Mouse (Mus musculus) bone marrow macrophage, adult 2 months (primary cell): ENCODE results near the gene Zmynd15.

Experiments used
- CTCF ChIP-seq: IDR thresholded peaks from 2 replicates; pipeline ENCODE4 v1.5.1; 2012; ENCODE audit warnings: low read depth, mild to moderate bottlenecking, low read length, moderate library complexity
- POLR2A ChIP-seq: IDR thresholded peaks from 2 replicates; pipeline ENCODE4 v1.6.1; 2012; ENCODE audit warnings: mild to moderate bottlenecking, low read depth, low read length, borderline replicate concordance

DNA sequence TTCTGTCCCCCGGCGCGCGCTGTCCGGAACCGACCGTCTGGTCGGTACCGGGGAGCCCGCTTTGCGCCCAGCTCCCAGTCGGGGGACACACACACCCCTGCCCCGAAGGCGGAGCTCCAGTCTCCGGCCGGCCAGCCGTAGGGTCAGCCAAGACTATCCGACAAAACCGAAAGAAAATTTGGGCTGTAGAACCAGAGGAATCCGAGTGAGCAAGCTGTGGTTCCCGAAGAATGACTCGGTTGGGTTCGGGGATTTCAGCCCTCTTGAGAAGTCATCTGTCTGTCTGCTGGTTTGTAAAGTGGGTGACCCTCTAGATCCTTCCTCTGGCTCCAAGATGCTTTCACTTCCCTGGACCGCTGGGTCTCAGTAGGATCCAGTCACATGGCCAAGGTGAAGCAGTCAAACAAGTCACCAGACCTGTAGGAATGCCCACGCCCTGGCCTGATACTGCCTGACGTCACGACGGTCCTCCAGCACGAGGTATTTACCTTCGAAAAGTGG lies 418 bp downstream of the Zmynd15 start, which contains the start of gene Cxcl16:
- TF ChIP-seq CTCF (no peak), POLR2A (no peak)
